ENCODE assay signal across 35 mouse cellular contexts in genomic region chr8:115687349-115687748, GRCm38 (mm10).
"Had no signal": no experiment of that assay in that cellular context is flagged by ENCODE, and none has a peak within 500 bp of the region (broad histone marks: within the 10 kb centered on the region; RNA-seq: fewer than 3 reads in every experiment).

No protein-coding gene starts in this region.

- H3K9me3 ChIP-seq: heart, embryonic 12.5 days; heart, embryonic 13.5 days; heart, embryonic 15.5 days; hindbrain, embryonic 10.5 days; hindbrain, embryonic 12.5 days; hindbrain, embryonic 13.5 days; hindbrain, embryonic 15.5 days; intestine, embryonic 15.5 days; kidney, embryonic 15.5 days had no signal

- ATAC-seq: hindbrain, embryonic 16.5 days; hindbrain, postnatal 0 days; inflammation-experienced regulatory T-cells, adult 6 months; intestine, embryonic 15.5 days; intestine, embryonic 16.5 days; intestine, postnatal 0 days had no signal

- H3K4me2 ChIP-seq: heart, embryonic 11.5 days; heart, embryonic 12.5 days; heart, embryonic 13.5 days; heart, embryonic 15.5 days; hindbrain, embryonic 12.5 days; hindbrain, embryonic 13.5 days; hindbrain, embryonic 14.5 days; hindbrain, embryonic 15.5 days; intestine, embryonic 15.5 days; kidney, embryonic 15.5 days had no signal

- H3K9ac ChIP-seq: heart, embryonic 12.5 days; heart, embryonic 13.5 days; heart, embryonic 15.5 days; hindbrain, embryonic 12.5 days; hindbrain, embryonic 13.5 days; hindbrain, embryonic 14.5 days; hindbrain, embryonic 15.5 days; intestine, embryonic 15.5 days; kidney, embryonic 15.5 days had no signal

- H3K36me3 ChIP-seq: heart, embryonic 12.5 days; heart, embryonic 13.5 days; heart, embryonic 15.5 days; hindbrain, embryonic 10.5 days; hindbrain, embryonic 12.5 days; hindbrain, embryonic 13.5 days; hindbrain, embryonic 15.5 days; intestine, embryonic 15.5 days; kidney, embryonic 15.5 days had no signal

- H3K4me1 ChIP-seq: heart, embryonic 12.5 days; heart, embryonic 13.5 days; heart, embryonic 15.5 days; hindbrain, embryonic 15.5 days; intestine, embryonic 15.5 days; kidney, embryonic 15.5 days had no signal

- H3K4me3 ChIP-seq: heart, embryonic 12.5 days; heart, embryonic 13.5 days; heart, embryonic 15.5 days; hindbrain, embryonic 10.5 days; hindbrain, embryonic 12.5 days; hindbrain, embryonic 13.5 days; hindbrain, embryonic 15.5 days; intestine, embryonic 15.5 days; kidney, embryonic 15.5 days; layer of hippocampus, adult 2 months; left cerebral cortex, adult 2 months had no signal

- DNase-seq: heart, postnatal 10 days; heart, postnatal 14 days; heart, postnatal 36 days; heart, postnatal 4 days; kidney, adult 11 months; kidney, adult 18-20 months; kidney, adult 2 months; kidney, adult 8-10 months; kidney, adult 9 months; kidney, postnatal 10 days; kidney, postnatal 14 days; kidney, postnatal 25 days; kidney, postnatal 36 days; kidney, postnatal 4 days; layer of hippocampus, adult 9-11 months; layer of hippocampus, postnatal 36 days had no signal

- H3K27me3 ChIP-seq: hindbrain, embryonic 15.5 days; intestine, embryonic 15.5 days had no signal

- H3K27ac ChIP-seq: heart, embryonic 13.5 days; heart, embryonic 15.5 days; hindbrain, embryonic 10.5 days; hindbrain, embryonic 12.5 days; hindbrain, embryonic 13.5 days; hindbrain, embryonic 14.5 days; hindbrain, embryonic 15.5 days; hindbrain, postnatal 0 days; intestine, embryonic 15.5 days; kidney, embryonic 15.5 days; kidney, postnatal 0 days; layer of hippocampus, adult 2 months; left cerebral cortex, adult 2 months had no signal
